Mouse (Mus musculus) kidney, postnatal 0 days (tissue): ENCODE data around the gene Cd7. TPM values are rescaled to one million over a fixed set of nuclear protein-coding genes. Genes with fewer than 3 reads are reported as not detected.

Experiments
- ATAC-seq: fragments of 200-750 bp; cut with Nextera tagmentation; replicated peaks from 2 replicates; pipeline ENCODE4 v1.8.0; 2017; ENCODE audit warnings: low read depth, moderate number of reproducible peaks, moderate TSS enrichment, moderate library complexity; ENCODE audit not compliant: low FRiP score
- DNase-seq: peaks from one replicate; pipeline ENCODE4 v3.0.0-alpha.2; 2016; ENCODE audit warnings: low spot score
- H3K27ac ChIP-seq: fragments of 300-500 bp; sonication (generic); 2 replicates; pipeline ENCODE4 v1.5.1; 2014; ENCODE audit warnings: mild to moderate bottlenecking
- H3K27me3 ChIP-seq: fragments of 300-500 bp; sonication (generic); 2 replicates; pipeline ENCODE4 v1.6.1; 2014; ENCODE audit warnings: low read length, mixed read lengths; ENCODE audit not compliant: insufficient read depth
- H3K36me3 ChIP-seq: fragments of 300-500 bp; sonication (generic); 2 replicates; pipeline ENCODE4 v1.6.1; 2014; ENCODE audit warnings: low read length, mixed read lengths; ENCODE audit not compliant: insufficient read depth
- H3K4me1 ChIP-seq: fragments of 300-500 bp; sonication (generic); replicated peaks from 2 replicates; pipeline ENCODE4 v1.6.1; 2014; ENCODE audit warnings: antibody characterized with exemption, low read length, mixed read lengths; ENCODE audit not compliant: insufficient read depth
- H3K4me2 ChIP-seq: fragments of 300-500 bp; sonication (generic); 2 replicates; pipeline ENCODE4 v1.6.1; 2014; ENCODE audit warnings: mild to moderate bottlenecking, low read length, moderate library complexity, mixed read lengths
- H3K4me3 ChIP-seq: fragments of 300-500 bp; sonication (generic); replicated peaks from 2 replicates; pipeline ENCODE4 v1.5.1; 2014; ENCODE audit warnings: low read depth, low read length
- H3K9ac ChIP-seq: fragments of 300-500 bp; sonication (generic); 2 replicates; pipeline ENCODE4 v1.6.1; 2014; ENCODE audit warnings: low read depth, low read length
- H3K9me3 ChIP-seq: fragments of 300-500 bp; sonication (generic); replicated peaks from 2 replicates; pipeline ENCODE4 v1.6.1; 2016; ENCODE audit warnings: low read length, inconsistent platforms, mixed read lengths
- CTCF ChIP-seq: IDR thresholded peaks from 2 replicates; pipeline ENCODE4 v1.5.1; 2016; ENCODE audit warnings: antibody characterized with exemption, low read depth, mild to moderate bottlenecking, moderate library complexity
- WGBS: fragments of 180-500 bp; shearing (Covaris S2); extraction: QIAGEN DNeasy Blood & Tissue Kit; methylation state at CpG from one replicate; pipeline ENCODE4 v1.1.7; 2014; 5-methylcytosine and 5-hydroxymethylcytosine counted together
- polyA plus RNA-seq: library from polyadenylated mRNA; unstranded; fragments of >200 nt; fragmentation: Nextera tagmentation; extraction: Ambion mirVana; gene quantifications from 2 replicates; pipeline ENCODE4 v1.2.1, GENCODE M21; 2015

The Cd7 gene
- 0.16 and 0.23 TPM in 2 replicates for polyA plus RNA-seq

DNA sequence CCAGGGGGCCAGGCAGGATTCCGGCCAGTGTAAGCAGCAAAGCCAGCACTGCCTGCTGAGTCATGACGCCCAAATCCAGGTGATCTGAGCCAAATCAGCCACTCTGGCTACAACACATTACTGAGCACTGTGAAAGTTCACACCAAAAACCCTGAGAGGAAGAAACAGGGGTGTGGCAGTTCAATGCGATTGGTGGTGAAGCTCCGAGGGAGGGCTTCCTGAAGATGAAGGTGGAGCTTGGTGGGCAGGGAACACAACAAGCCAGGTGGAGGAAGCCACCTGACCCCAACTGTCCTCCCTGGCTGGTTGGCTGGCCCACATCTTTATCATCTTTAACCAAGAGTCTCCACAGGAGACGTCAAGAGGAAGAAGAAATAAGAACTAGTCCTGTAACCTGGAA lies at the start of gene Cd7:
Gene Cd7, minus strand, starts transcription at position 117 of the 400 bp plus-strand sequence.
- no peak for ATAC-seq
- no peak within 1 kb of the TSS for H3K4me3 ChIP-seq
- H3K36me3 ChIP-seq = no peaks in the 10 kb centered on the region
- DNase-seq = no peak
- no peak within 1 kb of the TSS for H3K9ac ChIP-seq
- H3K4me2 ChIP-seq = no peak within 1 kb of the TSS
- no peak within 1 kb of the TSS for H3K27ac ChIP-seq
- no peak for TF ChIP-seq CTCF
- H3K4me1 ChIP-seq = no peaks in the 10 kb centered on the region
- no peaks in the 10 kb centered on the region for H3K27me3 ChIP-seq
- H3K9me3 ChIP-seq = no peaks in the 10 kb centered on the region
- WGBS = 68% methylated on average over 5 of the region's 5 CpGs

DNA sequence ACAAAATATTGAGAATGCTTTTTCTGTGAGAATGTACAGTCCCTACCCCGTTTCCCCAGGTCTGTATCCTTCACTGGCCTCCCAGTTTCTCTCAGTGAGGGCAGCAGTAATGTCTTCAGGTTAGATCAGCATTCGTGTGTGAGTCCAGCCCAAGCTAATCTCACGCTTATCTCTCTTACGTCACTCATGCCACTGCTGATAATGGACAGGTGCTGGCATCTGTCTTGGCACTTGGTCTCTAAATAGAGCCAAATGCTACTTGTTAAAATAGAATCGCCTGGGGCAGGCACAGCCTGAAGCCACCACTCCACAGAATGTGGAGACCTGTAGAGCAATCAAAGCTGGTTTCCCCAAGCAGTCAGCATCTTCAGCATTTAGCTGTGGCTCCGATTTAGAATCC lies 49.8 kb upstream of the Cd7 start:
- WGBS = 77% methylated on average over 6 of the region's 6 CpGs
- Histone ChIP-seq H3K27ac (no peak overlapping the region), H3K27me3 (no peaks in the 10 kb centered on the region)

DNA sequence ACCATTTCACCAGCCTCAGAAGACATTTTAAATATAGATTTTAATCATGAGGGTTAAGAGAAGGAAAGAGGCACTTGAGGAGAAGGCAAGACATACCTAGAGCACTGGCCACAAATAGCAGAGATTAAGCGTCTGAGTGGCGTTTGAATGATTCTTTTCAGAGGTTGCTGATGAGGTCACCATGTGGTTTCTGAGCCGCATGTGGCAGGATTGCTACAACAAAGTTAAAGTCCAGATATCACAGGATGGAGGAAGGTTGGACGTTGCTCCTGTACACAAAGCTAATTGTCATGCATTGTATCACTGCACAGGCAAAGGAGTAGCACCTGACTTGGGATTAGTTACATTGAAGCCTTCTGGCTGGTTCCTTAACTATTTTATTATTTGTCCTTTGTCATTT lies 47.1 kb upstream of the Cd7 start:
- WGBS = 65% methylated on average over 4 of the region's 4 CpGs
- Histone ChIP-seq H3K27me3 (no peaks in the 10 kb centered on the region), H3K4me2 (no peak overlapping the region), H3K9me3 (no peaks in the 10 kb centered on the region), H3K9ac (no peak overlapping the region), H3K36me3 (no peaks in the 10 kb centered on the region), H3K4me3 (no peak overlapping the region), H3K4me1 (0 out of 2 replicates have a peak, but pooled peaks cover 3% of the 10 kb centered on the region), H3K27ac (no peak overlapping the region)
- DNase-seq (no peak), ATAC-seq (0 out of 2 replicates have a peak, but pooled peaks have one; percentile 31)
- no peak for TF ChIP-seq CTCF

More for the DNA sequence above, 49.8 kb upstream of the Cd7 start:
- Histone ChIP-seq H3K4me2 (no peak overlapping the region), H3K4me1 (no peaks in the 10 kb centered on the region), H3K4me3 (no peak overlapping the region), H3K36me3 (no peaks in the 10 kb centered on the region), H3K9me3 (no peaks in the 10 kb centered on the region), H3K9ac (no peak overlapping the region)
- ATAC-seq (no peak), DNase-seq (no peak)
- TF ChIP-seq CTCF = no peak

DNA sequence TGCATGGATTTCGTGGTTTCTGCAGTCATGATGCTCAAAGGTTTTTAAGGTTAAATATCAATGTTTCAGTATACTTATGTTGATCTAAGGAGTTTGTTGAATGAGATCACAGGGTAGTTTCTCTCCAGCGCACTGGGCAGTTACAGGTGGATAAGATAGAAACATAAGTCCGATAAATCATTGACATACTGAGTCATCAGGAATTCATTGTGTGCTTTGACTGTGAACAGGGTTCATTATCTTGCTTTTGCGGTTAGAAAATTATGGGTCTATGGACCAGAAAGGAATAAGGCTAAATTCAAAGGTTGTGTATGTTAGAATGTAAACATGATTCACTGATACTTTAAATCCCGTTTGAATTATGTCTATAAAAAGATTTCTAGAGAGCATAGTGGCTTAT lies 46.0 kb upstream of the Cd7 start:
- Histone ChIP-seq H3K4me1 (0 out of 2 replicates have a peak, but pooled peaks cover 3% of the 10 kb centered on the region), H3K36me3 (no peaks in the 10 kb centered on the region), H3K9me3 (no peaks in the 10 kb centered on the region), H3K27ac (peak overlapping the region; percentile 38; the same call in 1 of the 2 replicates), H3K4me2 (no peak overlapping the region), H3K4me3 (no peak overlapping the region), H3K27me3 (no peaks in the 10 kb centered on the region), H3K9ac (no peak overlapping the region)
- peak; percentile 62 for ATAC-seq
- no peak for TF ChIP-seq CTCF
- peak; percentile 31 for DNase-seq
- 57% methylated on average over 5 of the region's 5 CpGs for WGBS

DNA sequence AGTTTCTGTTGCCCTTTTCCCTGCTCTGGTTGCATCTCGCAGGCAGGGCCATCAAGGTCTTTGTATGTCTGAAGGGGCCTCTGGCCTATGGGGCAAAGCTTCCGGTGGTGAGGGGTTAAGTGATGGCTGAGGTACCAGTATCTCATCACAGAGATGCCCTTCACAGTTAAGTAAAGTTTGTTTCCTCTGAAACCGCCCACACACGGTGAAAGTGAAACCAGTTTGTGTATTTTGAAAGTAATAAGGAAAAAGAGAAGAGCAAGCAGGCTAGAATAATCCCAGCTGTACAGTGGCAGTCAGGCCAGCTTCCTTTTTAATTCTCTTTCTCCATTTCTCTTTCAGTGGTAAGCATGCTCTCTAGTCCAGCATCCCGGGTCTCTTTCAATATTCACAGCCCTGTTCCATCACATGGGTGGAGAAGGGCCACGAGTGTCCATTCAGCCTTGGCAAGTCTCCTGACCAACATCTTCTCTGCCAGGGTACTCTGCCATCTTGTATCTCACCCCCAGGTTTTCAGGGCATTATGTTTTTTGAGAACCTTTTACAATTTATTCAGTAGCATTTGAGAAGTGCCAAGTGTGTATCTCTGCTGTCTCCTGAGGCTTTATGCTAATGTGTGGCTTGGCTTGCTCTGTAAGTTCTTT lies 43.8 kb upstream of the Cd7 start:
- no peak overlapping the region for H3K9ac ChIP-seq
- H3K27ac ChIP-seq = peak overlapping the region; percentile 6; the same call in 1 of the 2 replicates
- DNase-seq (peak; percentile 58), ATAC-seq (no peak)
- no peaks in the 10 kb centered on the region for H3K27me3 ChIP-seq
- H3K4me1 ChIP-seq = 0 out of 2 replicates have a peak, but pooled peaks cover 3% of the 10 kb centered on the region
- H3K9me3 ChIP-seq = no peaks in the 10 kb centered on the region
- WGBS = 35% methylated on average over 6 of the region's 6 CpGs
- no peak overlapping the region for H3K4me3 ChIP-seq
- no peak for TF ChIP-seq CTCF
- no peaks in the 10 kb centered on the region for H3K36me3 ChIP-seq
- H3K4me2 ChIP-seq = no peak overlapping the region

DNA sequence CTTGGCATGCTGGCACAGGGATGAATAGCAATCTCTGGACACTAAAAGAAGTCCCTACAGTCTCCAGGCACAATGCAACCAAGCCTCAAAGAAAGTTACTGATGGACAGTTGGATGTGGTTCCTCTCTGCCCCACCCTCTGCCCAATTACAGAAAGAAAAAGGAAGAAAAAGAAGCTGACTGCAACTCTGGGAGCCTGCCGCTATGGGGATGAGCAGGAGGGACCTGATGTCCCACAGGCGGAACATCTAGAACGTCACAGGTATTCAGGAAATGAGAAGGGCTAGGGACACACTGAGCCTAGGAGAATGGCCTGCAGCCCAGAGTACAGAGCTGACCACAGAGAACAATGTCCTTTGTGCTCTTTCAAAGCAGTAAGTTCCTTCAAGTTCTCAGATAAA lies 43.0 kb upstream of the Cd7 start:
- H3K27ac ChIP-seq = 0 out of 2 replicates have a peak overlapping the region, but pooled peaks have one; percentile 6
- no peaks in the 10 kb centered on the region for H3K27me3 ChIP-seq
- TF ChIP-seq CTCF = no peak
- no peak overlapping the region for H3K4me2 ChIP-seq
- no peak overlapping the region for H3K4me3 ChIP-seq
- H3K9me3 ChIP-seq = no peaks in the 10 kb centered on the region
- 0 out of 2 replicates have a peak, but pooled peaks cover 3% of the 10 kb centered on the region for H3K4me1 ChIP-seq
- 66% methylated on average over 3 of the region's 3 CpGs for WGBS
- no peak for DNase-seq
- H3K36me3 ChIP-seq = no peaks in the 10 kb centered on the region
- ATAC-seq = no peak
- H3K9ac ChIP-seq = no peak overlapping the region

DNA sequence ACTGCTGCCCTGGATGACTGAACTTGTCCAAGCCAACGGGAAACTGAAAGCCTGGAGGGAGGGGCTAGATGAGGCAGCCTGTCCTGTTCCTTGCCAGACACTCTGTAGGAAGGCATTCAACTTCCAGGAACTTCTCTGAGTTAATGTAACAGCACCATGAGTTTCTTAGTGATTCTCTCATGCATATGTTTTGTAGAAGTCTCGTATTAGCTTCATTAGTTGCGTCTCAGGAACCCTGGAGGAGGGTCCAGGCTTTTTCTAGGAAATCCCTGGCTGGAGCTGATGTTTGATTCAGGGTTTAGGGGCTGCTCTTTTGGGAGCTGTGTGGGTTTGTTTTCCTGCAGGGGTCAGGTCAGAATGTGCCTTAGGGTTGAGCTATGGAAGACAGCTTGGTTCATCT lies 41.9 kb upstream of the Cd7 start, which contains the start of gene Sectm1a:
Gene Sectm1a, minus strand, starts transcription at position 101 of the 400 bp plus-strand sequence.
- Histone ChIP-seq H3K36me3 (no peaks in the 10 kb centered on the region), H3K9me3 (no peaks in the 10 kb centered on the region), H3K4me1 (0 out of 2 replicates have a peak, but pooled peaks cover 3% of the 10 kb centered on the region), H3K9ac (no peak within 1 kb of the TSS), H3K4me3 (no peak within 1 kb of the TSS), H3K27ac (no peak within 1 kb of the TSS), H3K27me3 (no peaks in the 10 kb centered on the region), H3K4me2 (no peak within 1 kb of the TSS)
- TF ChIP-seq CTCF = no peak
- 60% methylated on average over 3 of the region's 3 CpGs for WGBS
- ATAC-seq = no peak
- DNase-seq = no peak
